Mouse (Mus musculus): ENCODE results near the gene Vstm4. TPM values are rescaled to one million over a fixed set of nuclear protein-coding genes. Genes with fewer than 3 reads are reported as not detected.

The Vstm4 gene
- polyA plus RNA-seq, 1 experiment from 2014 or later: 47.4 TPM

DNA sequence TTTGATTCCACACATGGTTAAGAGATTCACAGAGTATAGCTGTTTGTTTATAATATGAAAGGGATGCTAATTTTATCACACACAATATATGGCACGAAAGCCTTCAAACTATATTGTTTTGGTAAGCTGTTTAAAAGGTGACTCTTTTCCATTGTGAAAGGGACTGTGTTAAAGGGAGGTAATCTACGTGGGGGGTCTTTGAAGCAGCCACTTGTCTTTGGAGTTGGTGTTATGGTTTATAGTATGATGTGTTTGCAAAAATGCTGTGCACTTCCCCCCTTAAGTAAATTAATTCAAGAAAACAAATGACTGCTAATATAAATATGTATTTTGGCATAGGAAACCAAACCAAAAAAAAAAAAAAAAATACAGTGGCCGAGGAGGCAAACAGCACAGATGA is 8.8 kb downstream of the Vstm4 start:
- H3K9me3 ChIP-seq (replicated peaks; ENCODE audit: low read length): no peaks in the 10 kb centered on the region
- no peak for TF ChIP-seq CTCF (IDR thresholded peaks at IDR 0.05; ENCODE audit: low read depth)
- no peaks in the 10 kb centered on the region for H3K36me3 ChIP-seq (ENCODE audit: insufficient read depth, low read length)
- H3K4me1 ChIP-seq (replicated peaks; ENCODE audit: insufficient read depth, low read length): no peaks in the 10 kb centered on the region; the same call in 1 of the 2 replicates
- no peak overlapping the region for H3K4me3 ChIP-seq (replicated peaks; ENCODE audit: low read depth, low read length)
- H3K27me3 ChIP-seq (ENCODE audit: insufficient read depth, low read length): no peaks in the 10 kb centered on the region
- H3K9ac ChIP-seq (ENCODE audit: low read depth, low read length): no peak overlapping the region
- no peak for ATAC-seq (replicated peaks; ENCODE audit: low FRiP score, low read depth)
- H3K4me2 ChIP-seq (ENCODE audit: low read length): no peak overlapping the region
- 65% methylated on average over 3 of the region's 3 CpGs for WGBS
- H3K27ac ChIP-seq: 0 out of 2 replicates have a peak overlapping the region, but pooled peaks have one; percentile 42
- DNase-seq (ENCODE audit: low spot score): peak; percentile 59

GRCm38 (mm10) chr14:32871963-32872362 is 15.4 kb downstream of the Vstm4 start:
- no peak overlapping the region for H3K9ac ChIP-seq (ENCODE audit: low read depth, low read length)
- H3K36me3 ChIP-seq (ENCODE audit: insufficient read depth, low read length): no peaks in the 10 kb centered on the region
- 81% methylated on average over 5 of the region's 5 CpGs for WGBS
- DNase-seq (ENCODE audit: low spot score) (no peak), ATAC-seq (replicated peaks; ENCODE audit: low FRiP score, low read depth) (no peak)
- H3K4me2 ChIP-seq (ENCODE audit: low read length): no peak overlapping the region
- H3K9me3 ChIP-seq (replicated peaks; ENCODE audit: low read length): no peaks in the 10 kb centered on the region
- H3K4me3 ChIP-seq (replicated peaks; ENCODE audit: low read depth, low read length): no peak overlapping the region
- no peak overlapping the region for H3K27ac ChIP-seq
- no peaks in the 10 kb centered on the region for H3K27me3 ChIP-seq (ENCODE audit: insufficient read depth, low read length)
- no peaks in the 10 kb centered on the region; the same call in 1 of the 2 replicates for H3K4me1 ChIP-seq (replicated peaks; ENCODE audit: insufficient read depth, low read length)
- TF ChIP-seq CTCF (IDR thresholded peaks at IDR 0.05; ENCODE audit: low read depth): no peak

DNA sequence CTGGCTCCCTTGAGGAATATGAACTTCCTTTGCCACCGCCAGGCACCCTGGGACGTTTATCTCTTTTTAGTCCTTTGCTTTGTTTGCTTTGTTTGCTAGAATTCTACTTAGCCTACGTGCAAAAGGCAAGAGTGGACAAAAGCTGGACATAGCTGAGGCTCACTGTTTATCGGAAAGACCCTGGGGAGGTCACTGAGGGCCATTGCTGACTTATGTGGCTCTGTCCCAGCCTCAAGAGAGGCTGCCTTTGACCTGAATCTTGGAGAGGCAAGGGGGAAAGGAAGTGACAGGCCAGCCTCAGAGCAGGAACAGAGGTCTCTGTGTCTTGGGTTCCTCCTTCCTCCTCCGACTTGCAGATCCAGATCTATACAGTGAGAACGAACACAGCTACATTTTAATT is 21.0 kb downstream of the Vstm4 start:
- H3K27me3 ChIP-seq (ENCODE audit: insufficient read depth, low read length): no peaks in the 10 kb centered on the region
- 67% methylated on average over 6 of the region's 6 CpGs for WGBS
- no peak overlapping the region for H3K9ac ChIP-seq (ENCODE audit: low read depth, low read length)
- no peak for ATAC-seq (replicated peaks; ENCODE audit: low FRiP score, low read depth)
- no peak for TF ChIP-seq CTCF (IDR thresholded peaks at IDR 0.05; ENCODE audit: low read depth)
- no peak for DNase-seq (ENCODE audit: low spot score)
- H3K4me1 ChIP-seq (replicated peaks; ENCODE audit: insufficient read depth, low read length): peaks cover 8% of the 10 kb centered on the region; the same call in 1 of the 2 replicates
- H3K9me3 ChIP-seq (replicated peaks; ENCODE audit: low read length): no peaks in the 10 kb centered on the region
- no peak overlapping the region for H3K27ac ChIP-seq
- H3K36me3 ChIP-seq (ENCODE audit: insufficient read depth, low read length): no peaks in the 10 kb centered on the region
- no peak overlapping the region for H3K4me2 ChIP-seq (ENCODE audit: low read length)
- no peak overlapping the region for H3K4me3 ChIP-seq (replicated peaks; ENCODE audit: low read depth, low read length)

DNA sequence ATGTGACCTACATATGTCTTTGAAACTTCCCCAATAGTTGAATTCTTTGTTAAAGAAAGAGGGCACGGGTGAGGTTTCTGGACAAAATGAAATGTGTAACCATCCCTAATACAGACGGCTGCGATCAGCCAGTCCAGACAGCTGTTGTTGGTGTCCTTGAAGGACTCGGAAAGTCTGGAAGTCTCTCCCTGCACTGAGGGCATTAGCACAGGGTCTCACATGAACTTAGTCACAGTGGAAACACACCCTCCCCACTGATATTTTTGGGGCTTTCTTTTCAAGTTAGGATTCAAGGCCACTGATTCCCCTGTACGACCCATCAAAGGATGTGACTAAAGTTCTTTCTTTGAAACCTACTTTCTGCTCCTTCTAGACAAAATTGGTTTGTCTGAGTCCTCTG is 23.8 kb downstream of the Vstm4 start:
- Histone ChIP-seq H3K9me3 (replicated peaks; ENCODE audit: low read length) (no peaks in the 10 kb centered on the region), H3K27ac (peak overlapping the region; percentile 8; the same call in 1 of the 2 replicates), H3K4me2 (ENCODE audit: low read length) (no peak overlapping the region), H3K27me3 (ENCODE audit: insufficient read depth, low read length) (no peaks in the 10 kb centered on the region), H3K9ac (ENCODE audit: low read depth, low read length) (no peak overlapping the region), H3K4me1 (replicated peaks; ENCODE audit: insufficient read depth, low read length) (peaks cover 8% of the 10 kb centered on the region; the same call in 1 of the 2 replicates), H3K4me3 (replicated peaks; ENCODE audit: low read depth, low read length) (no peak overlapping the region), H3K36me3 (ENCODE audit: insufficient read depth, low read length) (no peaks in the 10 kb centered on the region)
- WGBS: 81% methylated on average over 5 of the region's 5 CpGs
- TF ChIP-seq CTCF (IDR thresholded peaks at IDR 0.05; ENCODE audit: low read depth): no peak
- DNase-seq (ENCODE audit: low spot score): no peak
- no peak for ATAC-seq (replicated peaks; ENCODE audit: low FRiP score, low read depth)

DNA sequence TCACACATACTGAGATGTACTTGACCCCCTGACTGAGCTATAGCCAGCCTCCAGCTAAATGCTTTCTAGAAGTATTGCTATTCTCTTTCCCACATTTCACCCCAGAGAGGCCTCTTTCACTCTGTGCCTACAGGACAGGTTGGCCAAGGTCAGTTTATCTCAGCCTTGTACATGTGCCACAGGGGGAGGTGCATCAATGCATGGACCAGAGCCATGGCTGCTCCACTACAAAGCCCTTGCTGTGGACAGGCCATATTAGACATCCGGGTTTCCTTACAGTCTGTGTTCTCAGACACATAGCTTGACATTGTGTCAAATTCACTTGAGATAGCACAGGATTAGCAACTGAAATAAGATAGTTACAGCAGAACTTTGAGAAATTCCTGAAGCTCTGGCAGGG is 25.1 kb downstream of the Vstm4 start:
- Histone ChIP-seq H3K27me3 (ENCODE audit: insufficient read depth, low read length) (no peaks in the 10 kb centered on the region), H3K4me1 (replicated peaks; ENCODE audit: insufficient read depth, low read length) (peaks cover 8% of the 10 kb centered on the region; the same call in 1 of the 2 replicates), H3K36me3 (ENCODE audit: insufficient read depth, low read length) (no peaks in the 10 kb centered on the region), H3K4me2 (ENCODE audit: low read length) (no peak overlapping the region), H3K4me3 (replicated peaks; ENCODE audit: low read depth, low read length) (no peak overlapping the region), H3K9me3 (replicated peaks; ENCODE audit: low read length) (no peaks in the 10 kb centered on the region), H3K27ac (no peak overlapping the region), H3K9ac (ENCODE audit: low read depth, low read length) (no peak overlapping the region)
- no peak for ATAC-seq (replicated peaks; ENCODE audit: low FRiP score, low read depth)
- no peak for DNase-seq (ENCODE audit: low spot score)
- no peak for TF ChIP-seq CTCF (IDR thresholded peaks at IDR 0.05; ENCODE audit: low read depth)
- WGBS: 71% methylated on average over 1 of the region's 1 CpGs

DNA sequence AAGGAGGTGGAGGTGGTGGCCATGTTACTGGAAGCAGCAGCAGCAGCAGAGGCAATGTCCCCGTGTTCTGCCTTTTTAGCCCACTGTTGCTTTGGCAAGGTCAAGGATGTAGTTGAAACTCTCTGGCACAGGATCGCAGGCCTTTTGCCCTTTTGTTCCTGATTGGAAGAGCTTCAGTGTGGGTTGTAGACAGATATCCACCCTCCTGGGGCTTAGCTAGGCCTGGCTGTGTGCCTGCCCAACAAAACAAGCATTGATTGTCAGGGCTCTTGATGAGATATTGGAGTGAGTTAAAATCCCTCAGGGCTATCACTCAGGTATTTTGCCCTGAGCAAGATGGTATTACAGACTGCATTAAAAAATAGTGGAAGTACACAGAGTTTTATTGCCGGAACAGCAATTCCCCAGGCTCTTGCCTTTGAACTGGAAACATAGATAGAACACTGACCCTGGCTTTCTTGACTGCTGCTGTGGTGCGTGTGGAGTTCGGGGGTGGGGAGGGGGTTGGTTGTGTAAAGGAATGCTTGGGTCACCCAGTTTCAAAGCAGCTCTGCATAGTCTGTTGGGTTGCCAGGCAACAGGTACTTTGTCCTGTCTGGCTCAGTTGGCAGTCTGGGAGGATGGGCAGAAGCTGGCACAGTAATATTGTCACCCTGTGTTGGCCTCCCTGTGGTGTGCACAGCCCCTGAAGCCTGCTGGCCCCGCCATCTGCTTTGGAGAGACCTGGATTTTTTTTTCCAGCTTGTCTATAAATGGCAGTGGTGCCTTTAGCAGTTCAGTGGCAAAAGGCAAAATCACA is 32.5 kb downstream of the Vstm4 start:
- Histone ChIP-seq H3K4me1 (replicated peaks; ENCODE audit: insufficient read depth, low read length) (peaks cover 8% of the 10 kb centered on the region; the same call in 1 of the 2 replicates), H3K27me3 (ENCODE audit: insufficient read depth, low read length) (no peaks in the 10 kb centered on the region), H3K4me2 (ENCODE audit: low read length) (no peak overlapping the region), H3K36me3 (ENCODE audit: insufficient read depth, low read length) (no peaks in the 10 kb centered on the region), H3K9me3 (replicated peaks; ENCODE audit: low read length) (no peaks in the 10 kb centered on the region), H3K27ac (no peak overlapping the region), H3K9ac (ENCODE audit: low read depth, low read length) (no peak overlapping the region), H3K4me3 (replicated peaks; ENCODE audit: low read depth, low read length) (no peak overlapping the region)
- DNase-seq (ENCODE audit: low spot score) (no peak), ATAC-seq (replicated peaks; ENCODE audit: low FRiP score, low read depth) (no peak)
- WGBS: 42% methylated on average over 6 of the region's 6 CpGs
- no peak for TF ChIP-seq CTCF (IDR thresholded peaks at IDR 0.05; ENCODE audit: low read depth)
